Mouse (Mus musculus): Measurements from ENCODE around the gene Neo1.
A peak's percentile ranks its signal among the peaks of the same experiment; 100 is the strongest.

- peak; percentile 91 for TF ChIP-seq CTCF (IDR thresholded peaks at IDR 0.05; ENCODE audit: insufficient read depth, low read length)
- TF ChIP-seq POLR2A (IDR thresholded peaks at IDR 0.05; ENCODE audit: borderline replicate concordance, extremely low read depth, low read depth, low read length), result no peak
These were observed 162.5 kb downstream of the Neo1 start for GRCm38 (mm10) chr9:58873541-58874324.
